Mouse (Mus musculus) naive thymus-derived CD4-positive, alpha-beta T cell, adult 2 months (primary cell): ENCODE data around the gene Gm45716.

Experiments
- DNase-seq: peaks from one replicate; pipeline ENCODE4 v3.0.0-alpha.2; 2011; ENCODE audit warnings: low read depth

The Gm45716 gene

GRCm38 (mm10) chr11:90214246-90214645 lies 26.8 kb downstream of the Gm45716 start:
- no peak for DNase-seq

DNA sequence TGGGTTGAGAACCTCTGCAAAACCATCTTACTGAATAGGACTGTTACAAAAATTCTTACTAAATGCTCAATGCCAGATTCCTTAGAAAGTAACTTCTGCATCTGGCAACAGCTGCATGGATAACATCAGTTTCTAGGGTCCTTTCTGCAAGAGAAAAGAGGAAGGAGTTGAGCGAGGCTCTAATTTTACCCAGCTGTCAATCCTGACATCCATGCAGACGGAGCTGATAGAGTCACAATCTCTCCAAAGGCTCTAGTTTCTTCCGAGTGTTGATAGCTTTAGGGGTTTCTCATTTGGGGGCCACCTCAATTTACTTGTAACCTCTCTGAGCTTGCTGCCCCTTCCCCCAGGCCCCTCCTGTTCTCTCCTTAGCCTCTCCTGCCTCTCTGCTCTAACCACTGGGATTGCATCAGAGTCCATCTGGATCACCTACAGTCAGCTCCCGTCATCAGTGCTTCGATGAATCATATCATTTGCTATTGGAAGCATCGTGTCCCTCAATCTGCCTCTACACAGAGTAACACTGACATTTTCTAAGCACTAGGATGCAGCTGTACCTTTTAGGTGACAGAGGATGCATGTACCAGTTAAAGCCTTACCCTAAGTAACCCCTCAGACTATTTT lies 32.7 kb downstream of the Gm45716 start:
- DNase-seq: no peak

GRCm38 (mm10) chr11:90220750-90221149 lies 33.3 kb downstream of the Gm45716 start:
- DNase-seq: no peak

DNA sequence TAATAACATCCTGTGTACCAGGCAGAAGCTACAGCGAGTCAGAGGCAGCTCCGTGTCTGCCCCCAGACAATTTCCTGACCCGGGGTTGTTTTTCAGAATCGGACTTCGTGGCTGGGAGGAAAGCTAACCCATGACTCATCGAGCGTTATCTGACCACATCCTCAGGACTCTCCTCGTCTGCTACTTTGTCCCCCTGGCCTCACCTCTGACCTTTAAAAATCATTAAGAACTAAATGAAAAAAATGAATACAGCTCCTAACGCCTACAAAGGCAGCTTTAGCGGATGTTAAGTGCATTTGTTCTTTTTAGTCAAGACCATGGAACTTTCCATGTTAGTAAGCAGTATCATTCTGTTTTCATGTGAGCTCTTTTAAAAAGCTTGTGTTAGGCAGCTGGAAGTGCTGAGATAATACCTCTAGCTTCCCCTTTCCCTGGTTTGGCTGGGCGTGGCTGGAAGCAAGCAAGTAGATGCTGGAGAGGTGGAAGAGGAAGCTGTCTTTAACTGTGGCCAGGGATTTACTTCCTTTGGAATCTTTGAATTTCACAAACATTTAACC lies 37.5 kb downstream of the Gm45716 start:
- peak; percentile 43 for DNase-seq

GRCm38 (mm10) chr11:90227000-90227922 lies 39.8 kb downstream of the Gm45716 start:
- no peak for DNase-seq

DNA sequence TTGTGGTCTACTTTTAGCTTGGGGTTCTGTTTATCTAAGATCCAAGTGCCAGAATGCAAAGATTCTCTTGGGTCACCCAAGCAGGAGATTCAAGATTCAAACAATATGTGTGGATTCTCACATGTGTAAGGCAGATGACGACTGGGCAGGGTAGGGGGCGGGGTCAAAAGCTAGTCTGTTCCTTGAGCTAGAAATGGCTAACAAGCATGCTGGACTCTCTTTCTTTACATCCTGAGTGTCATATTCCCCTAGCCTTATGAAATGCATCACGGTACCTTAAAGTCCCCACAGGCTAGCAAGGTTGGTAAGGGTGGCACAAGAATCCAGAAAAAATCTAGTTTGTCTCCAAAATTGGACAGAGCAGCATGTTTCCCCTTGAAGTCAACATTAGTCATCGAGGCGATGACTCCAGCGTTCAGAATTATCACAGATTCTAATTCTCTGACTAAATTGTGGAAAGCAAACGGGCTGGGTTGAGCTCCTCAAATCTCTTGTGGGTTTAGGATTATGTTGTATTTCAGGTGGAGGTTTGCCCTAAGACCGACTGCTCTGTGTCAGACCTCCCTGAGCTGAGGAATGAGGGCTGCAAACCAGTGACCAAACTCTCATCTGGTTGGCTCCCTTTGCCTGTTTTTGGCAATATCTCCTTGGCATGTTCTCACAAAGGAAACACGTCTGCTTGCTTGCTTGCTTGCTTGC lies 40.9 kb downstream of the Gm45716 start:
- no peak for DNase-seq

DNA sequence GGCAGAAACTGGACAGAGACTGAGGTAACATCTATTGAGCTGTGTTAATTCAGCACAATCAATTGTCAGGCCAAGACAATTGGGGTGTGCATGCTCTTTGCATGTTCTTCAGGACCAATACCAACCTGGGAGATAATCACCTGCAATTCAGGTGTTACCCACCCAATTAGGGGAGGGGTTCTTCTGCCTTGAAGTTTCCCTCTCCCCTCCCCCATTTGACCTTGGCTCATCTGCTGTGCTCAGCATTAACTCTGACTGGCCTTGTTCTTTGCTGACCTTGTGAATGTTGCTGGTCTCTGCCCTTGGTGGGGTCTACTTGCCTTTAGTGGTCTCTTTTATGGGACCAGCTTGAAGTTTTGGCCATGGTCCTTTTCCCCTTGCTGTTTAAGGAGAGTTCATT lies 42.3 kb downstream of the Gm45716 start:
- DNase-seq: no peak

- DNase-seq: no peak
These were observed 43.2 kb downstream of the Gm45716 start for GRCm38 (mm10) chr11:90230671-90231070.

DNA sequence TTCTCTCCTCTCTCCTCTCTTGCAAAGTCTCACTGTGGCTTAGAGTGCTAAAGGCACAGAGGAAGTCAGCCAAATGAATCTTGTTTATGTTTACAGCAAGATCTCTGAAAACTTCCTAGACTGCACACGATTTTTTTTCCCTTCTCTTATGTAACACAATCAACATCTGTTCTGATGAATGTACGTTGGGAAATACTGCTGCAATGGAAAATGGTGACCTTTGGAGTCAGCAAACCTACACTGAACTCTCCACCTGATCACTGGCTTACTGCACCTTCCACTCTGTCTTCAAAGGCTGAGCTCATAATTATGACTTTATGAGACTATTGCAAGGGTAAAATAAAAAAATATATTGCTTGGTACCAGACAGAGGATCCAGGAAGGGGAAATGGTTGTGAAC lies 44.1 kb downstream of the Gm45716 start:
- no peak for DNase-seq

- no peak for DNase-seq
These were observed 45.2 kb downstream of the Gm45716 start for GRCm38 (mm10) chr11:90232685-90233084.

- DNase-seq: no peak
These were observed 47.7 kb downstream of the Gm45716 start for GRCm38 (mm10) chr11:90235221-90235620.

DNA sequence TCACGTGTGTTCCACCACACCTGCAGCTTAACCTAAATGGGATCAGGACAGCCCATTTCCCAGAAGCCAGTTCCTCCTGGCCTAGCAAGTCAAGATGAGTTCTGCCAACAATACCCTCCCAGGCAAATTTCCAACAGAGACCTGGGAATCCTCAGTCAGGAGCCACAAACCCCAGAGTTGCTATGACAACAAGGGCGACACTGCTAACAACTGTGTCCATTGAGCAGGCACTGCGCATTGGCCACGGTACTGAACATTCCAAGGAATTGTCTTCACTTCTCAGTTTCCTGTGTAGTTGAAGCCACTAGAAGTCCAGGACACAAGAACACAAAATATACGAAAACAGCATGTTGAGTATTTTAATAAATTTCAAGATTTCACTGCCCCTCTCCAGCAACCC lies 50.1 kb downstream of the Gm45716 start:
- no peak for DNase-seq

DNA sequence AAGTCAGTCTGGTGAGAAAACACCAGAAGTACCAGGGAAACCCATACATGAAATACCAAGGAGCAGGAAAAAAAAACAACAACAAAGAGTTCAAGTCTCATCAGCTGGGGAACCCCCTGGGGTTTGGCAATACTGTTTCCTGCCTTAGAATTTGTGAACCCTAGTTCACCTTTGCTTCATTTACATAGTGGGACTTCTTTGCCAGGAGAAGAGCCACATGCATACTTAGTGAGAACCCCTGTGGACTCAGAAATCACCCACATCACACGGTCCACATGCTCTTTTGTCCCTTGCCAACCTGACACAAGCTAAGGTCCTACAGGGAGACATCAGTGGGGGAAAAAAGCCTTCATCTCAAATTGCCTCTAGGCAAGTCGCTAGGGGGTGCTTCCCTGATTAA lies 51.2 kb downstream of the Gm45716 start:
- no peak for DNase-seq

DNA sequence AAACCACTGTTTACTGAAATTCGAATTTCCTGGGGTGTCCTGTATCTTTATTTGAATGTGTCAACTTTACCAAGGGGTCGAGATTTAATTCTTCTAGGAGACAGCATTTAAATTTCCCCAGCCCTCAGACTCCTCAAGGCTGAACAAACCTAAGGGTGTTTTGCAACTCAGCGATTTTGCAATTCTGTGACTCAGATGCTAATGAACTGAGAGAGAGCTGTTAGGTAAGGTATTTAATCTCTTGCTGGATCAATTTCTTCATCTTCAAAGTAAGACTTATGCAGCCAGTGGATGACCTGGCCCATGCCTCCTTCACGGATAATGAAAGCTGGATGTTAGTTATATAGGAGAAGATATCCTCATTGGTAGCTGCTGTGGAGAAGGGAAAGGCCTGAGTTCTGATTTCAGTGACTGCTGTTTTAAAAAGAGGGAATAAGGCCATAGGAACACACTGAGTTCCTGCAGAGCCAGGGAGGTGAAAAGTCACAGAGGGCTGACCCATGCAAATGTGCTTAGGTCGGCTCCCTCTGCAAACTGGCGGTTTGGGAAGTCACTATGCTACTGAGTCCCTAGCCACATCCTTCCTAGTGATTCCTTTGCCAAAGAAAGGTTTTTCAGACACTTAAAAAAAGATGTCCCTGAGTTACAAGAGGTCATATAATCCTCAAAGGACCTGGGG lies 53.3 kb downstream of the Gm45716 start:
- DNase-seq: no peak

DNA sequence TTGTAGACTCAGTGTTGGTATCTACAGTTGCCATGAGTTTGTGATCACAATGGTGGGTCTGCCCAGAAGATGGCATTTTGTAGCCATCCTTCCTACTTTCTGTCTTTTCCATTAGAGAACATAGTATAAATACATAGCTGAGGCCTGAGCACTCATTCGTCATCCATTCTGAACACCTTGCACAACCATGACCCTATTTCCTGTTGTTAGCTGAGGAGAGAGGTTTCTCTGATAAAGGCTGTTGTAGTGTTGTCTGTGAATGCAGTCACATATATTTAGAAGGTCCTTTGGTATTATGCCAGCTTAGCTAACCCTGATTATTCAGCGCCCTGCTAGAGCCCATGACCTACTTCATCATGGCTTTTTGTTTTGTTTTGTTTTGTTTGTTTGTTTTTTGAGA lies 54.4 kb downstream of the Gm45716 start:
- DNase-seq: no peak

- DNase-seq: no peak
These were observed 55.8 kb downstream of the Gm45716 start for GRCm38 (mm10) chr11:90243300-90243699.

DNA sequence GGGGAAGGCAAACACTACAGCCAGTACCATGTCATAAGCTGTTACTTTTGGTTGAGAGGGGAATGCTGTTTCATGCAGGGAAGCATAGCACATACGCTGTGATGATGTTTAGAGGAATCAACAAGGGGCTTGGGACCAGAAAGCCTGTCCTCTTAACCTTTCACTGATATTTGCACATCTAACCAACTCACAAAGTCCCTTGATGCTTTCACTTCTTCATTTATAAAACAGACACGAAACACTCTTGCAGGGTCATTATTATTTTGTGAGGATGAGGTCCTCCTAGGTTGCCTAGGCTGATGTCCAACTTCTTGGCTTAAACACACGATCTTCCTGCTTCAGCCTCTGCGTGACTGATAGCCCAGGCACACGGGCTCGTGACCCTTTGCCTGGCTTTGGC lies 58.1 kb downstream of the Gm45716 start:
- DNase-seq: no peak

DNA sequence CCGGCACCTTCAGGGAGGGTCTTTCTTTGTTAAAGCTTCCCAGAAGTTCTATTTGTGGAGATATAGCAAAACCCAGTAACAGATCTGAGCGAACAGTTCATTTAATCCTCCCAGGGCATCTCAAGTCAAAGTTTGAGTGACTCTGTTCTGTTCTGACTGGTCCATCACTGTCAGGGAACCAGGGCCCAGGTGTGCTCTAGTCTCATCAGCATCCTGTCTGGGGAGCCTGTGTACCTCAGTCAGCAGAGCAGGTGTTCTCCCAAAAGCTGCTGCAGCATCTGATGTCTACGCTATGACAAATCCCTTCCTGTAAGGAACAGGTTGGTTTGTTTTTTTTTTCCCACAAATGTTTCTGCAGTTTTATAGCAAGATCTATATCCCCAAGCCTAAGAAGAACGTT lies 59.2 kb downstream of the Gm45716 start:
- DNase-seq: no peak

GRCm38 (mm10) chr11:90247793-90248192 lies 60.3 kb downstream of the Gm45716 start:
- no peak for DNase-seq

- DNase-seq: peak; percentile 100
These were observed 61.7 kb downstream of the Gm45716 start, which contains the start of gene Mmd for GRCm38 (mm10) chr11:90249025-90249650. TSS of gene Mmd (plus strand) at chr11:90249456.

- no peak for DNase-seq
These were observed 62.2 kb downstream of the Gm45716 start for GRCm38 (mm10) chr11:90249701-90250141.
